In the genomic region with DNA sequence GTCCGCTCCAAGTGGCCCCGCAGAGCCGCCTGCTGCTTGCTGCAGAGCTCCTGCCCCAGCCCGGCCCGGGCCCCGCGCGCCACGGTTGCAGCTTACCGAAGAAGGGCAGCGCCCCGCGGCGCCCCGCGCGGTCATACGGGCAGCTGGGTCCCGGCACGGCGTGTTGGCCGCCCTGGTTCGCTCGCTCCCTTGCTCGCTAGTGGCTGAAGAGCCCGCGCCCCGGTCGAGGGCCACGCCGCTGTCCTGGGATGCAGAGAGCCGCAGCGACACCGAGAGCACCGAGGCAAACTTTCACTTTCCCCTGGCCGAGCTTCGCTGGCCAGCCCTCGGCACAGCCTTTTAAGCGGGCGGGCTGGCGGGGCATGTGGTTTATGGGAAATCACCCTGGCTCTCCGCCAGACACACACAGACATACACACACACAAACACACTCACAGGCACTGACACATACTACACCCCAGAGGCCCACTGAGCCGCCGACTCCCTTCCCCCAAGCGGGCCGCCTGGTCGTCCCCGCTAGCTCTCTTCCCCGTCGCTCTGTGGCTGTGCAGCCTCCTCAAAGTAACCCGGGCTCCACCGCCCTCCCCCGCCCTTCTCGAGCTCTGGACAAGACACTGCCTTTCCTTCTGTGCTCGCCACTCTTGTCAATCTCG, we compare ENCODE assay signal across 1 mouse cellular context.
TF ChIP-seq lines count a peak whose summit lies in the region.

A gene (minus strand): TSS at position 541 of the 653 bp plus-strand sequence.

TF ChIP-seq in CH12.LX, 34 proteins besides CTCF, POLR2A, EP300 and RAD21 (continued from another document):
- TF ChIP-seq E2F4 (IDR thresholded peaks at IDR 0.05; ENCODE audit: insufficient replicate concordance, low read depth, low read length), result no peak
- TF ChIP-seq NELFE (IDR thresholded peaks at IDR 0.05; ENCODE audit: low read depth, low read length), result peak; percentile 25; the same call in 1 of the 2 replicates
- TF ChIP-seq USF2 (conservative IDR thresholded peaks at IDR 0.05; ENCODE audit: low read depth, low read length), result no peak
- TF ChIP-seq ETS1 (conservative IDR thresholded peaks at IDR 0.05; ENCODE audit: low read depth, low read length), result peak; percentile 47; the same call in 1 of the 2 replicates
- TF ChIP-seq JUN (IDR thresholded peaks at IDR 0.05; ENCODE audit: insufficient read depth, low read depth, low read length), result no peak
